Mouse (Mus musculus) MEL (cell line): ENCODE results near the gene Plekhg4. TPM values are rescaled to one million over a fixed set of nuclear protein-coding genes. Genes with fewer than 3 reads are reported as not detected.

Experiments
- DNase-seq: peaks from one replicate; pipeline ENCODE4 v3.0.0; 2011; ENCODE audit warnings: low read depth, low spot score
- H3K27ac ChIP-seq: 2 replicates; pipeline ENCODE4 v1.5.1; 2012; ENCODE audit warnings: low read depth, mild to moderate bottlenecking, control low read depth, low read length, moderate library complexity; ENCODE audit not compliant: control insufficient read depth
- H3K27me3 ChIP-seq, 2 experiments: fragments of 150-350 bp in 1 of 2; sonication (generic) in 1 of 2; 2 replicates each; pipeline ENCODE4 v1.6.1; 2012; ENCODE audit warnings: low read length in 2 of 2, mild to moderate bottlenecking in 2 of 2, improper control_type of control experiment in 1 of 2, moderate library complexity in 1 of 2; ENCODE audit not compliant: insufficient read depth in 2 of 2, control insufficient read depth in 1 of 2
- H3K36me3 ChIP-seq, 2 experiments: 2 replicates each; pipeline ENCODE4 v1.6.1; 2012 to 2014; ENCODE audit warnings: low read length in 2 of 2, improper control_type of control experiment in 1 of 2, inconsistent platforms in 1 of 2, mild to moderate bottlenecking in 1 of 2; ENCODE audit not compliant: insufficient read depth in 2 of 2, control insufficient read depth in 1 of 2
- H3K4me1 ChIP-seq, 2 experiments: fragments of 150-350 bp in 1 of 2; sonication (generic) in 1 of 2; 2 replicates each; pipeline ENCODE4 v1.6.1; 2012; ENCODE audit warnings: low read length in 2 of 2, improper control_type of control experiment in 1 of 2, mild to moderate bottlenecking in 1 of 2; ENCODE audit not compliant: insufficient read depth in 2 of 2, control insufficient read depth in 1 of 2
- H3K4me3 ChIP-seq, 2 experiments: fragments of 150-350 bp in 1 of 2; sonication (generic) in 1 of 2; 2 replicates each; pipeline ENCODE4 v1.5.1; 2012; ENCODE audit warnings: low read depth in 2 of 2, low read length in 2 of 2, mild to moderate bottlenecking in 2 of 2, moderate library complexity in 2 of 2, control low read depth in 1 of 2, improper control_type of control experiment in 1 of 2; ENCODE audit not compliant: control insufficient read depth in 1 of 2, insufficient read depth in 1 of 2
- H3K79me2 ChIP-seq: 2 replicates; pipeline ENCODE4 v1.6.1; 2012; ENCODE audit warnings: mild to moderate bottlenecking, low read length, moderate library complexity; ENCODE audit not compliant: control insufficient read depth, poor library complexity, insufficient read depth
- H3K9ac ChIP-seq: 2 replicates; pipeline ENCODE4 v1.6.1; 2012; ENCODE audit warnings: low read depth, mild to moderate bottlenecking, control low read depth, low read length, moderate library complexity; ENCODE audit not compliant: control insufficient read depth, poor library complexity, severe bottlenecking
- H3K9me3 ChIP-seq: fragments of 150-350 bp; sonication (generic); replicated peaks from 2 replicates; pipeline ENCODE4 v1.6.1; 2012; ENCODE audit warnings: mild to moderate bottlenecking, low read length, improper control_type of control experiment, moderate library complexity; ENCODE audit not compliant: insufficient read depth
- CHD1 ChIP-seq: IDR thresholded peaks from 2 replicates; pipeline ENCODE4 v1.6.1; 2012; ENCODE audit warnings: low read depth, mild to moderate bottlenecking, inconsistent platforms, low read length, improper control_type of control experiment
- CHD2 ChIP-seq: IDR thresholded peaks from 2 replicates; pipeline ENCODE4 v1.6.1; 2011; ENCODE audit warnings: low read length, improper control_type of control experiment
- GABPA ChIP-seq: IDR thresholded peaks from 2 replicates; pipeline ENCODE4 v1.6.1; 2012; ENCODE audit warnings: low read depth, mild to moderate bottlenecking, inconsistent platforms, low read length, improper control_type of control experiment, moderate library complexity
- GATA1 ChIP-seq: IDR thresholded peaks from 2 replicates; pipeline ENCODE4 v1.6.1; 2011; ENCODE audit warnings: low read depth, low read length, improper control_type of control experiment
- HCFC1 ChIP-seq: IDR thresholded peaks from 2 replicates; pipeline ENCODE4 v1.6.1; 2012; ENCODE audit warnings: low read depth, mild to moderate bottlenecking, inconsistent platforms, low read length, improper control_type of control experiment, moderate library complexity
- KAT2A ChIP-seq: conservative IDR thresholded peaks from 2 replicates; pipeline ENCODE4 v1.6.1; 2012; ENCODE audit warnings: low read depth, low read length, improper control_type of control experiment, inconsistent platforms
- MAFK ChIP-seq: IDR thresholded peaks from 2 replicates; pipeline ENCODE4 v1.6.1; 2011; ENCODE audit warnings: low read depth, mild to moderate bottlenecking, low read length, improper control_type of control experiment, borderline replicate concordance
- MAX ChIP-seq: IDR thresholded peaks from 2 replicates; pipeline ENCODE4 v1.6.1; 2011; ENCODE audit warnings: low read length, improper control_type of control experiment
- MAZ ChIP-seq: IDR thresholded peaks from 2 replicates; pipeline ENCODE4 v1.6.1; 2012; ENCODE audit warnings: low read depth, mild to moderate bottlenecking, inconsistent platforms, low read length, improper control_type of control experiment
- MXI1 ChIP-seq: IDR thresholded peaks from 2 replicates; pipeline ENCODE4 v1.6.1; 2011; ENCODE audit warnings: mild to moderate bottlenecking, low read depth, low read length, improper control_type of control experiment
- MYC ChIP-seq: IDR thresholded peaks from 2 replicates; pipeline ENCODE4 v1.6.1; 2011; ENCODE audit warnings: low read depth, mild to moderate bottlenecking, low read length, improper control_type of control experiment, moderate library complexity
- NRF1 ChIP-seq: IDR thresholded peaks from 2 replicates; pipeline ENCODE4 v1.6.1; 2014; ENCODE audit warnings: low read depth, mild to moderate bottlenecking, inconsistent platforms, low read length, improper control_type of control experiment, moderate library complexity; ENCODE audit not compliant: poor library complexity, insufficient read depth, severe bottlenecking
- POLR2AphosphoS5 ChIP-seq: IDR thresholded peaks from 2 replicates; pipeline ENCODE4 v1.6.1; 2012; ENCODE audit warnings: low read depth, borderline replicate concordance, mild to moderate bottlenecking, inconsistent platforms, low read length, moderate library complexity, mixed read lengths
- RCOR1 ChIP-seq: IDR thresholded peaks from 2 replicates; pipeline ENCODE4 v1.6.1; 2012; ENCODE audit warnings: low read depth, mild to moderate bottlenecking, inconsistent platforms, low read length, improper control_type of control experiment
- SIN3A ChIP-seq: IDR thresholded peaks from 2 replicates; pipeline ENCODE4 v1.6.1; 2012; ENCODE audit warnings: low read length, improper control_type of control experiment, inconsistent platforms
- SMC3 ChIP-seq: IDR thresholded peaks from 2 replicates; pipeline ENCODE4 v1.6.1; 2011; ENCODE audit warnings: low read depth, low read length, improper control_type of control experiment
- TCF12 ChIP-seq: IDR thresholded peaks from 2 replicates; pipeline ENCODE4 v1.6.1; 2014; ENCODE audit warnings: low read depth, mild to moderate bottlenecking, inconsistent platforms, low read length, improper control_type of control experiment, moderate library complexity
- UBTF ChIP-seq: IDR thresholded peaks from 2 replicates; pipeline ENCODE4 v1.6.1; 2012; ENCODE audit warnings: low read depth, mild to moderate bottlenecking, inconsistent platforms, low read length, improper control_type of control experiment, moderate library complexity, borderline replicate concordance; ENCODE audit not compliant: insufficient read depth
- USF1 ChIP-seq: IDR thresholded peaks from 2 replicates; pipeline ENCODE4 v1.6.1; 2014; ENCODE audit warnings: low read depth, mild to moderate bottlenecking, inconsistent platforms, low read length, improper control_type of control experiment, moderate library complexity
- USF2 ChIP-seq, 2 experiments: IDR thresholded peaks; 2 replicates each; pipeline ENCODE4 v1.6.1; 2011 to 2012; ENCODE audit warnings: improper control_type of control experiment in 2 of 2, low read length in 2 of 2, borderline replicate concordance in 1 of 2, inconsistent platforms in 1 of 2, low read depth in 1 of 2, mild to moderate bottlenecking in 1 of 2; ENCODE audit not compliant: insufficient read depth in 1 of 2
- ZC3H11A ChIP-seq: IDR thresholded peaks from 2 replicates; pipeline ENCODE4 v1.6.1; 2012; ENCODE audit warnings: low read depth, mild to moderate bottlenecking, inconsistent platforms, low read length, improper control_type of control experiment
- ZMIZ1 ChIP-seq: IDR thresholded peaks from 2 replicates; pipeline ENCODE4 v1.6.1; 2012; ENCODE audit warnings: low read depth, mild to moderate bottlenecking, inconsistent platforms, low read length, improper control_type of control experiment, moderate library complexity
- polyA plus RNA-seq, 2 experiments: library from polyadenylated mRNA; stranded (reverse) in 1 of 2; unstranded in 1 of 2; fragments of >175 nt in 1 of 2; fragments of >200 nt in 1 of 2; gene quantifications; 2 replicates each; pipeline versions ENCODE4 v1.2.1 to v1.2.4; 2012; ENCODE audit warnings: low replicate concordance in 2 of 2, low read depth in 1 of 2; ENCODE audit not compliant: insufficient read length in 2 of 2, insufficient read depth in 1 of 2, missing spikeins in 1 of 2
- total RNA-seq: library from RNA; depleted of rRNA; stranded (reverse); fragments of 300-350 nt; gene quantifications from 2 replicates; pipeline ENCODE4 v1.2.3, GENCODE M21; 2012

Gene Plekhg4
- total and polyA plus RNA-seq, 3 experiments = 0.10 TPM; not detected in 2

DNA sequence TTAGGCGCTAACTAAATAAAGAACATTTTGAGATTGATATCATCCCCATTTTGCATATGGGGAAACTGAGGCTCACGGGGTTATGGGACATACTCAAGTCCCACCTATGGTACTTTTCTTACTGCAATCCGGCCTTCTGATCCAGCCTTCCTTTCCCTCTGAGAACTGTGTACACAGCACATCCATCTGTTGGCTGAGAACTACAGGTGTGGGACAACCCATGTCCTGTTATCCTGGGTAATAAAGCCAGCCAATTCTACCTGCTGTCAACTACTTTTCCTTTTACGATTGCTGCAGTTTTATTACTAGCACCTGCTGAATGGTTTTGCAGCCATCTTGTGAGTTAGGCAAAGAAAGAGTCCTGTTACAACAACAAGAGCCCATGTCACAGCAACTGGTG, 18.5 kb upstream of the Plekhg4 start:
- Histone ChIP-seq H3K4me1 (no peaks in the 10 kb centered on the region), H3K27ac (no peak overlapping the region), H3K36me3 (no peaks in the 10 kb centered on the region), H3K9me3 (no peaks in the 10 kb centered on the region), H3K27me3 (peaks cover 4 to 6% of the 10 kb centered on the region in 2 experiments; a peak in 2 of 4 replicates), H3K9ac (no peak overlapping the region)
- no peak for DNase-seq
- TF ChIP-seq HCFC1 = no peak
- no peak for TF ChIP-seq RCOR1
- no peak for TF ChIP-seq GABPA
- TF ChIP-seq GATA1 = no peak
- TF ChIP-seq TCF12 = no peak
- no peak for TF ChIP-seq MAZ
- TF ChIP-seq MXI1 = no peak
- no peak for TF ChIP-seq USF1
- TF ChIP-seq CHD1 = no peak
- no peak for TF ChIP-seq CHD2
- TF ChIP-seq ZC3H11A = no peak
- no peak for TF ChIP-seq MYC
- no peak for TF ChIP-seq SIN3A
- TF ChIP-seq MAFK = no peak
- TF ChIP-seq SMC3 = no peak
- no peak for TF ChIP-seq KAT2A
- TF ChIP-seq, all 39 proteins: peak for 0
- Histone ChIP-seq H3K4me3 (no peak overlapping the region), H3K79me2 (no peaks in the 10 kb centered on the region)

DNA sequence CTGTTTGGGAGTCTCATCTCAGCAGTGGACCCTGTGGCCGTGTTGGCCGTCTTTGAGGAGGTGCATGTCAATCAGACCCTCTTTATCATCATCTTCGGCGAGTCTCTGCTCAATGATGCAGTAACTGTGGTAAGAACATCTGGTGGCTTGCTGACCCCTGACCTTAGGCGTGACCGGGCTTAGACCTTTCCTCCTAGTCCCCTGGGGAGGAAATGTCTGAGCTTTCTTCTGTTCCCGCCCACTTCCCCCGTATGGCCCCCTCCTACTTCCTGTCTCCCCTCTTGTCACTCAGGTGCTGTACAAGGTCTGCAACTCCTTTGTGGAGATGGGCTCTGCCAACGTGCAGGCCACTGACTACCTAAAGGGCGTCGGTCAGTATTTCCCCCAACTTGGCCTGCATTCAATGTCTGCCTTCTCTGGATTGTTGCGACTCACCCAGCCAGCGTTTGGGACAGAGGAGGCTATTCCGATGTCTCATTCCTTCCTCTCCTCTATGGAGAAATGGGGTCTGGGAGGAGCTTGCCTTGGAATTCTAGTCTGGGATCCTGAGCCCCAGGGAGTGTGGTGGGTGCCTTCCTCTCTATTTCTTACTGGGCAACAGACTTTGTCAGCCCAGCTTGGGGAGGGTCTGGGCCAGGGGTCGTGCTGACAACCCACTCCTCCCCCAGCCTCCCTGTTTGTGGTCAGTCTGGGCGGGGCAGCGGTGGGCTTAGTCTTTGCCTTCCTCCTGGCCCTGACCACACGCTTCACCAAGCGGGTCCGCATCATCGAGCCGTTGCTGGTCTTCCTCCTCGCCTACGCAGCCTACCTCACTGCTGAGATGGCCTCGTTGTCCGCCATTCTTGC, 17.7 kb upstream of the Plekhg4 start:
- Histone ChIP-seq H3K27ac (no peak overlapping the region), H3K4me1 (no peaks in the 10 kb centered on the region), H3K79me2 (no peaks in the 10 kb centered on the region), H3K27me3 (0 out of 4 replicates have a peak, but pooled peaks cover 0 to under 1% of the 10 kb centered on the region in 2 experiments), H3K4me3 (no peak overlapping the region), H3K9me3 (no peaks in the 10 kb centered on the region), H3K36me3 (no peaks in the 10 kb centered on the region), H3K9ac (no peak overlapping the region)
- no peak for TF ChIP-seq SMC3
- TF ChIP-seq NRF1 = no peak
- TF ChIP-seq HCFC1 = no peak
- TF ChIP-seq ZC3H11A = no peak
- TF ChIP-seq USF2 (IDR thresholded peaks at IDR 0.05; ENCODE audit: borderline replicate concordance in 1 of 2, insufficient read depth in 1 of 2, low read depth in 1 of 2, low read length in 2 of 2) = no peak
- no peak for TF ChIP-seq POLR2AphosphoS5
- no peak for TF ChIP-seq MXI1
- no peak for TF ChIP-seq UBTF
- TF ChIP-seq ZMIZ1 = no peak
- TF ChIP-seq MAX = no peak
- DNase-seq = no peak
